18 mouse cellular contexts compared by ENCODE assay signal in genomic region chr4:88338130-88338529, GRCm38 (mm10).
A peak's percentile ranks its signal among the peaks of the same experiment; 100 is the strongest.
DNase-seq lines count a peak whose midpoint lies in the region; ATAC-seq lines count a peak whose summit lies in the region.
"Had no signal": no experiment of that assay in that cellular context is flagged by ENCODE, and none has a peak within 500 bp of the region (broad histone marks: within the 10 kb centered on the region; RNA-seq: fewer than 3 reads in every experiment).

No protein-coding gene starts in this region.

- no peak overlapping the region for H3K27ac ChIP-seq in hindbrain, embryonic 11.5 days (ENCODE audit: low read depth, low read length)
- no peak overlapping the region for H3K27ac ChIP-seq in hindbrain, embryonic 10.5 days
- peak overlapping the region; percentile 66; the same call in 1 of the 2 replicates for H3K27ac ChIP-seq in forebrain, embryonic 12.5 days
- H3K27ac ChIP-seq in hindbrain, embryonic 15.5 days (replicated peaks): no peak overlapping the region
- no peak overlapping the region; the same call in 1 of the 2 replicates for H3K27ac ChIP-seq in neural tube, embryonic 14.5 days (ENCODE audit: low read depth, low read length)
- H3K27ac ChIP-seq: embryonic facial prominence, embryonic 12.5 days; heart, embryonic 15.5 days; intestine, embryonic 15.5 days; liver, embryonic 12.5 days had no signal

- DNase-seq in hindbrain, embryonic 11.5 days (ENCODE audit: low spot score): no peak
- no peak for DNase-seq in hindbrain, embryonic 10.5 days (ENCODE audit: low spot score)
- DNase-seq in gastrocnemius, postnatal 25 days: no peak
- DNase-seq in cerebellum, postnatal 14 days: no peak
- DNase-seq: cerebellum, adult 2 months; heart, adult 11 months; kidney, postnatal 36 days; left cerebral cortex, postnatal 4 days; lung, postnatal 10 days; thymus, postnatal 25 days had no signal

- H3K4me3 ChIP-seq in hindbrain, embryonic 11.5 days (ENCODE audit: low read depth, low read length): no peak overlapping the region
- no peak overlapping the region for H3K4me3 ChIP-seq in hindbrain, embryonic 10.5 days
- no peak overlapping the region for H3K4me3 ChIP-seq in forebrain, embryonic 12.5 days (replicated peaks)
- H3K4me3 ChIP-seq in hindbrain, embryonic 15.5 days: no peak overlapping the region
- no peak overlapping the region for H3K4me3 ChIP-seq in neural tube, embryonic 14.5 days (ENCODE audit: low read depth, low read length)
- H3K4me3 ChIP-seq: embryonic facial prominence, embryonic 12.5 days; heart, embryonic 15.5 days; intestine, embryonic 15.5 days; liver, embryonic 12.5 days had no signal

- WGBS in hindbrain, embryonic 11.5 days: 53% methylated on average over 5 of the region's 5 CpGs
- WGBS in hindbrain, embryonic 10.5 days: 54% methylated on average over 5 of the region's 5 CpGs
- 26% methylated on average over 5 of the region's 5 CpGs for WGBS in forebrain, embryonic 12.5 days
- 41% methylated on average over 5 of the region's 5 CpGs for WGBS in hindbrain, embryonic 15.5 days
- 43% methylated on average over 5 of the region's 5 CpGs for WGBS in neural tube, embryonic 14.5 days

- H3K4me1 ChIP-seq in hindbrain, embryonic 11.5 days (replicated peaks; ENCODE audit: control insufficient read depth, insufficient read depth, low read length): no peaks in the 10 kb centered on the region
- H3K4me1 ChIP-seq in hindbrain, embryonic 10.5 days (replicated peaks): peaks cover 8% of the 10 kb centered on the region; the same call in 1 of the 2 replicates
- H3K4me1 ChIP-seq in forebrain, embryonic 12.5 days: peaks cover 16% of the 10 kb centered on the region; the same call in 1 of the 2 replicates
- peaks cover 20% of the 10 kb centered on the region; the same call in 1 of the 2 replicates for H3K4me1 ChIP-seq in hindbrain, embryonic 15.5 days (replicated peaks)
- H3K4me1 ChIP-seq in neural tube, embryonic 14.5 days (ENCODE audit: control insufficient read depth, insufficient read depth, low read length): no peaks in the 10 kb centered on the region
- H3K4me1 ChIP-seq: heart, embryonic 15.5 days; intestine, embryonic 15.5 days; liver, embryonic 12.5 days had no signal

- H3K36me3 ChIP-seq in hindbrain, embryonic 11.5 days (ENCODE audit: control insufficient read depth, insufficient read depth, low read length): no peaks in the 10 kb centered on the region
- H3K36me3 ChIP-seq in hindbrain, embryonic 10.5 days: no peaks in the 10 kb centered on the region
- H3K36me3 ChIP-seq in forebrain, embryonic 12.5 days (replicated peaks): no peaks in the 10 kb centered on the region
- H3K36me3 ChIP-seq in hindbrain, embryonic 15.5 days: no peaks in the 10 kb centered on the region
- H3K36me3 ChIP-seq in neural tube, embryonic 14.5 days (ENCODE audit: control insufficient read depth, insufficient read depth, low read length): no peaks in the 10 kb centered on the region
- H3K36me3 ChIP-seq: embryonic facial prominence, embryonic 12.5 days; heart, embryonic 15.5 days; intestine, embryonic 15.5 days; liver, embryonic 12.5 days had no signal

- peak; percentile 57 for ATAC-seq in hindbrain, embryonic 11.5 days (ENCODE audit: low FRiP score)
- peak; percentile 66; the same call in 1 of the 2 replicates for ATAC-seq in forebrain, embryonic 12.5 days (ENCODE audit: low FRiP score)
- ATAC-seq in hindbrain, embryonic 15.5 days (ENCODE audit: low FRiP score, low read depth): peak; percentile 85
- peak; percentile 88 for ATAC-seq in neural tube, embryonic 14.5 days (ENCODE audit: low read depth)
- ATAC-seq in megakaryocyte-erythroid progenitor cell, adult 5-6 weeks (replicated peaks; ENCODE audit: low FRiP score, low TSS enrichment, poor library complexity, severe bottlenecking): no peak
- ATAC-seq: intestine, embryonic 15.5 days; liver, embryonic 12.5 days had no signal

- no peaks in the 10 kb centered on the region for H3K27me3 ChIP-seq in hindbrain, embryonic 11.5 days (ENCODE audit: control insufficient read depth, insufficient read depth, low read length)
- H3K27me3 ChIP-seq in hindbrain, embryonic 10.5 days (ENCODE audit: insufficient read depth, poor library complexity, severe bottlenecking): no peaks in the 10 kb centered on the region
- no peaks in the 10 kb centered on the region for H3K27me3 ChIP-seq in forebrain, embryonic 12.5 days
- no peaks in the 10 kb centered on the region for H3K27me3 ChIP-seq in hindbrain, embryonic 15.5 days
- H3K27me3 ChIP-seq in neural tube, embryonic 14.5 days (ENCODE audit: control insufficient read depth, insufficient read depth, low read length): no peaks in the 10 kb centered on the region
- H3K27me3 ChIP-seq: embryonic facial prominence, embryonic 12.5 days; heart, embryonic 15.5 days; intestine, embryonic 15.5 days; liver, embryonic 12.5 days had no signal

- no peak overlapping the region for H3K4me2 ChIP-seq in hindbrain, embryonic 11.5 days (replicated peaks; ENCODE audit: low read depth, low read length)
- no peak overlapping the region for H3K4me2 ChIP-seq in forebrain, embryonic 12.5 days
- no peak overlapping the region for H3K4me2 ChIP-seq in hindbrain, embryonic 15.5 days
- no peak overlapping the region for H3K4me2 ChIP-seq in neural tube, embryonic 14.5 days (ENCODE audit: low read depth, low read length)
- H3K4me2 ChIP-seq: embryonic facial prominence, embryonic 12.5 days; heart, embryonic 15.5 days; intestine, embryonic 15.5 days; liver, embryonic 12.5 days had no signal

- H3K9me3 ChIP-seq in hindbrain, embryonic 11.5 days (ENCODE audit: control insufficient read depth, low read length): no peaks in the 10 kb centered on the region
- no peaks in the 10 kb centered on the region for H3K9me3 ChIP-seq in hindbrain, embryonic 10.5 days
- no peaks in the 10 kb centered on the region for H3K9me3 ChIP-seq in forebrain, embryonic 12.5 days
- no peaks in the 10 kb centered on the region for H3K9me3 ChIP-seq in hindbrain, embryonic 15.5 days
- H3K9me3 ChIP-seq in neural tube, embryonic 14.5 days (ENCODE audit: control insufficient read depth, low read length): no peaks in the 10 kb centered on the region
- H3K9me3 ChIP-seq: embryonic facial prominence, embryonic 12.5 days; heart, embryonic 15.5 days; intestine, embryonic 15.5 days; liver, embryonic 12.5 days had no signal

- H3K9ac ChIP-seq in hindbrain, embryonic 11.5 days (ENCODE audit: low read depth, low read length): no peak overlapping the region
- H3K9ac ChIP-seq in forebrain, embryonic 12.5 days: no peak overlapping the region
- H3K9ac ChIP-seq in hindbrain, embryonic 15.5 days: no peak overlapping the region
- H3K9ac ChIP-seq in neural tube, embryonic 14.5 days (replicated peaks; ENCODE audit: low read depth, low read length): no peak overlapping the region
- H3K9ac ChIP-seq: embryonic facial prominence, embryonic 12.5 days; heart, embryonic 15.5 days; intestine, embryonic 15.5 days; liver, embryonic 12.5 days had no signal
